Mouse (Mus musculus): Measurements from ENCODE around the gene Ndufc2.

GRCm38 (mm10) chr7:97414915-97415687, 15.3 kb downstream of the Ndufc2 start:
- TF ChIP-seq CTCF (IDR thresholded peaks at IDR 0.05; ENCODE audit: control insufficient read depth, insufficient read depth, insufficient read length), result no peak
- no peak for TF ChIP-seq USF1 (IDR thresholded peaks at IDR 0.05; ENCODE audit: low read depth)
- no peak for TF ChIP-seq MYOD1 (IDR thresholded peaks at IDR 0.05; ENCODE audit: control insufficient read depth, insufficient read length, low read depth)
- TF ChIP-seq MAX (IDR thresholded peaks at IDR 0.05), result no peak

All from C2C12 (cell line).